Mouse (Mus musculus): ENCODE measurements around the gene Dmrtb1.

DNA sequence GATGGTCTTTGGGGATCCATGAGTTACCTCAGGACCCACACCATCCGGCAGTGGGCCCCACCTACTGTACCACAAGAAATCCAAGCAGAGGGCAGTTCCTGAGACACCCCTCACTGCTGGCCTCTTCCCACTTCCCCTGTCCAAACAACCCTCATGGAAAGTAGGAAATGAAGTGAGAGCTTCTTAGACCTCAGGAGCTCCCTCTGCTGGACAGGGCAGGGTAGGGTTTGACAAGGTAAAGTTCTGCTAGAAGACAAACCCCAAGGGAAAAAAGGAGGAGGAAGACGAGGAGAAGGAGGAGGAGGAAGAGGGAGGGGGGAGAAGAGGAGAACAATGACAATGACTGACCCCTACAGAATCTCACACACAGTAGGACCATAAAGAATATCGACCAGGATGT, 46.4 kb downstream of the Dmrtb1 start:
- TF ChIP-seq CTCF (IDR thresholded peaks at IDR 0.05; ENCODE audit: extremely low read depth, insufficient read length, insufficient replicate concordance, low read depth, low read length) (peak; percentile 58; the same call in 1 of the 2 replicates), POLR2A (IDR thresholded peaks at IDR 0.05; ENCODE audit: low read depth, low read length) (no peak)

Data from small intestine, adult 2 months (tissue).